Mouse (Mus musculus): ENCODE data around the gene 4930558C23Rik. TPM values are rescaled to one million over a fixed set of nuclear protein-coding genes. Genes with fewer than 3 reads are reported as not detected.
"Not testable (repeated sequence)": the region's sequence is repeated elsewhere in the genome, so short reads cannot be mapped to it uniquely, and the experiment has no call there.

The 4930558C23Rik gene
- total RNA-seq, 2 experiments from 2014 or later: not detected

- intact Hi-C loops (cut with DNase I): no loop called here
Observed at GRCm38 (mm10) chr3:95394385-95394784, 8.3 kb downstream of the 4930558C23Rik start.

GRCm38 (mm10) chr3:95385401-95386075, 17.1 kb downstream of the 4930558C23Rik start:
- intact Hi-C loops (cut with DNase I): no loop called here
- DNase-seq (ENCODE audit: low spot score in 2 of 2): no peak

More at GRCm38 (mm10) chr3:95394385-95394784, 8.3 kb downstream of the 4930558C23Rik start:
- peak; percentile 9 to 12 for DNase-seq (ENCODE audit: low spot score in 2 of 2)

DNA sequence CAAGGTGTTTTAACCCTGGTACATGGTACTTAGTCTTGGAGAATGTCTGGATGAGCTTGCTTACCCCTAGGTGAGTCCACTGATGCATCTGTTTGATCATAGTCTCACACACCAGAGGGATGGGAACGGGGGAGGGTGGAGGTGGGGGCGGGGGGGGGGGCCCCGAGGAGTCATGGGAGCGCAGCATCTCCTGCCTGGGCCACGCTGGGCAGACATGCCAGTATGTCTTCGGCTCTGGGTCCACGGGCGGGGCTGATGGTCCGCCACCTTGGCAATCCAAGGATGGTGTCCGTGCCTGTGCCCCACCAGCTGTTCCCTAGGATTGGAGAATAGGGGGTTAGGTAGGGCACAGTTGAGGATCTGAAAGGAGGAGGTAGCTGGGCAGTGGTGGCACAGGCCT, 29.4 kb downstream of the 4930558C23Rik start:
- intact Hi-C loops (cut with DNase I): no loop called here
- DNase-seq (ENCODE audit: low spot score in 2 of 2): no peak

- DNase-seq (ENCODE audit: low spot score in 2 of 2): no peak
- intact Hi-C loops (cut with DNase I): no loop called here
Observed at GRCm38 (mm10) chr3:95370101-95370500, 32.5 kb downstream of the 4930558C23Rik start.

GRCm38 (mm10) chr3:95360276-95360675, 42.4 kb downstream of the 4930558C23Rik start:
- DNase-seq (ENCODE audit: low spot score in 2 of 2); intact Hi-C loops (cut with DNase I): not testable (repeated sequence)

- peak in 1 of 2 experiments; percentile 15 for DNase-seq (ENCODE audit: low spot score in 2 of 2)
- intact Hi-C loops (cut with DNase I): no loop called here
Observed at GRCm38 (mm10) chr3:95357746-95358145, 44.9 kb downstream of the 4930558C23Rik start.

- DNase-seq (ENCODE audit: low spot score in 2 of 2): peak; percentile 92 to 96
Observed at GRCm38 (mm10) chr3:95356701-95357449, 45.8 kb downstream of the 4930558C23Rik start, which contains the start of gene Setdb1. Gene Setdb1 (minus strand): TSS chr3:95357202.

DNA sequence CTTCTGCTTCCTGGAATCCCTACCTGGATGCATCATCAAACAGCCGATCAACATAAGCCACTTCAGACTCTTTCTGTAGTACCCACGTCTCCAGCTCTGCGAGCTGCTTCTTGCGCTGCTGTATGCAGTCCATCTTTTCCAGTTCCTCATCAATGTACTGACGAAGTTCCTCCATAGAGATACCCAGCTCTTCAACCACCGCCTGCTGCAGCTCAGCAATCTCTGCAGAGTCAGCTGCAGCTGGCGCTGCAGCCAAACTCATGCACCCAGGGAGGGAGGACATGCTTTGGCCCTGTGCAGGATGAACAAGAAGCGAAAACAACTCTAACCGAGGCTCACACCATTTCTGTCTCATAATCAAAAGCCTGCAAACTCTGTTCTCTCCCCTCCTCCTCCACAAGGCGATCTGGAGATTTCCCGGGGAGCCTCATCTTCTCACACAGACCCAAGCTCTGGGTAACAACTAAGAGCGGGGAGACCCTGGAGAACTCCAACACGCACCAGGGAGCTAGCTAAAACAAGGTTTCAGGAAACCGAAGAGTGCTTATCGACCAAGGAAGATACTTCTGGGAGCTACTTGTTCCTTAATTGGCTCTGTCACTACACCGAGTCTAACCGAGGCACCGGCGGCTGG, 46.6 kb downstream of the 4930558C23Rik start:
- DNase-seq (ENCODE audit: low spot score in 2 of 2); intact Hi-C loops (cut with DNase I): not testable (repeated sequence)

More at GRCm38 (mm10) chr3:95356701-95357449, 45.8 kb downstream of the 4930558C23Rik start, which contains the start of gene Setdb1:
- intact Hi-C loops (cut with DNase I): not testable (repeated sequence)

DNA sequence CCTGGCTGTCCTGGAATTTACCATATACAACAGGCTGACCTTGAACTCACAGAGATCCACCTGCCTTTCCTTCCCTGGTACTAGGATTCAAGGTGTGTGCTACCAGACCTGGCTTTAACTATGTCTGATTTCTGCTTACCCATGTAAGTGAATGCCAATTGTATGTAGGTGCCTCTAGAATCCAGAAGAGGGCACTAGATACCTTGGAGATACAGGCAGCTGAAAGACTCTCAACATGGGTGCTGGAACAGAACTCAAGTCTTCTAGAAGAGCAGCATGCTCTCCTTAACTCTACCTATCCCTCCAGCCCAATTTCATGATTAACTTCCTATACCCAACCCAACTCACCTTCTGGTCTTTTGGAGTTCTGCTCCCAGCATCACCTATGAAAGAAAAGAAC, 53.1 kb downstream of the 4930558C23Rik start:
- DNase-seq (ENCODE audit: low spot score in 2 of 2): peak in 1 of 2 experiments; percentile 48
- intact Hi-C loops (cut with DNase I): loop anchor here (5.0 to 10.0 kb wide), 2 partner anchors 98 to 495 kb away; no protein-coding TSS in a partner anchor

DNA sequence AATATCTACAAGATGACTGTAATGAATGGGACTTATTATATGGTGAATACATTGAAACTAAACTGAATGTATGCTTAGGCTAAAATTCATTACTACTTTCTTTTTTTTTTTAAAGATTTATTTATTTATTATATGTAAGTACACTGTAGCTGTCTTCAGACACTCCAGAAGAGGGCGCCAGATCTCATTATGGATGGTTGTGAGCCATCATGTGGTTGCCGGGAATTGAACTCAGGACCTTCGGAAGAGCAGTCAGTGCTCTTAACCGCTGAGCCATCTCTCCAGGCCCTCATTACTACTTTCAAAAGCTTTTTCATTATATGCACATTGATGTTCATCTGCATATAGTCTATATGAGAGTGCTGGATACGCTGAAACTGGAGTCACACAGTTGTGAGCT, 54.3 kb downstream of the 4930558C23Rik start:
- DNase-seq (ENCODE audit: low spot score in 2 of 2): not testable (repeated sequence)
- intact Hi-C loops (cut with DNase I): loop anchor here (5.0 to 10.0 kb wide), 2 partner anchors 99 to 496 kb away; no protein-coding TSS in a partner anchor

DNA sequence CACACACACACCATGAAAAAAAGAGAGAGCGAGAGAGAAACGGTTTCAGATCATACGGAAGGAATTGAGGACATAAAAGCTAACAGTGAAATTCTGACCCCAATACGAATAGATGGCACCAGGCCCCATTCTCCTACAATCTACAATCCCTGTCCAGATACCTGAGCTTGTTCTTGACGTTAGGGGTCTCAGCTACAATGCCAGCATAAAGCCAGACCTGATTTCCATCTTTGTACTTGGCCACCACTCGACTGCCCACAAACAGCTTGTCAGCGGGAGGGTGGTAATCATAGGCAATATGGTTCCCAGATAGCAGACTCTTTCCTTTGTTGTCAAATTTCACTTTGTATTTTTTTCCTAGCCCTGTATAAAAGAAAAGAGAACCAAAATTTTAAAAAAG, 56.2 kb downstream of the 4930558C23Rik start:
- DNase-seq (ENCODE audit: low spot score in 2 of 2): no peak
- intact Hi-C loops (cut with DNase I): loop anchor here (5.0 to 10.0 kb wide), 2 partner anchors 101 to 498 kb away; no protein-coding TSS in a partner anchor

GRCm38 (mm10) chr3:95343356-95344000, 59.2 kb downstream of the 4930558C23Rik start:
- DNase-seq (ENCODE audit: low spot score in 2 of 2): not testable (repeated sequence)
- intact Hi-C loops (cut with DNase I): loop anchor here (10.0 kb wide), 1 partner anchor 501 kb away; no protein-coding TSS in a partner anchor

GRCm38 (mm10) chr3:95338251-95338650, 64.4 kb downstream of the 4930558C23Rik start:
- intact Hi-C loops (cut with DNase I): loop anchor here (10.0 kb wide), 1 partner anchor 147 kb away; no protein-coding TSS in a partner anchor
- DNase-seq (ENCODE audit: low spot score in 2 of 2): no peak

- intact Hi-C loops (cut with DNase I): loop anchor here (10.0 kb wide), 1 partner anchor 147 kb away; no protein-coding TSS in a partner anchor
- DNase-seq (ENCODE audit: low spot score in 2 of 2): no peak
Observed at GRCm38 (mm10) chr3:95337345-95337744, 65.3 kb downstream of the 4930558C23Rik start.

Other genes starting within 250 kb of the 4930558C23Rik start
- 10 to 100 TPM; 40.3 to 40.5 TPM for gene Sema6c, start 242.4 kb downstream of the 4930558C23Rik start, total RNA-seq (2021)
- 1 to 10 TPM; 7.5 to 7.8 TPM for gene Gabpb2, start 184.9 kb downstream of the 4930558C23Rik start, total RNA-seq (2021)
- gene Cdc42se1, start 174.1 kb downstream of the 4930558C23Rik start, total RNA-seq (2021): 10 to 100 TPM; 67.3 to 71.2 TPM
- gene Mllt11, start 170.7 kb downstream of the 4930558C23Rik start, total RNA-seq (2021): 100 to 1,000 TPM; 468 to 474 TPM
- gene Gm128, start 161.2 kb downstream of the 4930558C23Rik start, total RNA-seq (2021): not detected
- under 1 TPM in 1 of 2 experiments, not detected in 1; 0.33 TPM for gene Bnipl, start 151.6 kb downstream of the 4930558C23Rik start, total RNA-seq (2021)
- gene Mindy1, start 121.5 kb downstream of the 4930558C23Rik start, total RNA-seq (2021): 10 to 100 TPM; 23.5 to 25.5 TPM
- 10 to 100 TPM; 31.7 to 32.3 TPM for gene Prune1, start 120.8 kb downstream of the 4930558C23Rik start, total RNA-seq (2021)
- gene Anxa9, start 95.7 kb downstream of the 4930558C23Rik start, total RNA-seq (2021): under 1 TPM; 0.64 to 0.89 TPM
- 10 to 100 TPM; 39.1 to 46.8 TPM for gene Cers2, start 88.0 kb downstream of the 4930558C23Rik start, total RNA-seq (2021)
- 10 to 100 TPM; 38.1 to 41.5 TPM for gene Setdb1, start 45.6 kb downstream of the 4930558C23Rik start, total RNA-seq (2021)
- gene Arnt, start 31.5 kb upstream of the 4930558C23Rik start, total RNA-seq (2021): 10 to 100 TPM; 32.2 to 36.2 TPM
- 10 to 100 TPM; 15.1 to 18.0 TPM for gene Ctsk, start 96.4 kb upstream of the 4930558C23Rik start, total RNA-seq (2021)
- 10 to 100 TPM; 29.6 to 31.3 TPM for gene Ctss, start 123.9 kb upstream of the 4930558C23Rik start, total RNA-seq (2021)
- gene Hormad1, start 156.8 kb upstream of the 4930558C23Rik start, total RNA-seq (2021): not detected
- gene Golph3l, start 186.1 kb upstream of the 4930558C23Rik start, total RNA-seq (2021): 10 to 100 TPM; 15.8 to 21.1 TPM
- gene Ensa, start 222.2 kb upstream of the 4930558C23Rik start, total RNA-seq (2021): 100 to 1,000 TPM; 332 to 337 TPM